Mouse (Mus musculus): Measurements from ENCODE around the gene Atp2a2.
"Not testable (repeated sequence)": the region's sequence is repeated elsewhere in the genome, so short reads cannot be mapped to it uniquely, and the experiment has no call there.

Atp2a2 gene

GRCm38 (mm10) chr5:122449946-122450345 lies 52.1 kb downstream of the Atp2a2 start:
- DNase-seq: no peak

GRCm38 (mm10) chr5:122448869-122449268 lies 53.2 kb downstream of the Atp2a2 start:
- DNase-seq: no peak

GRCm38 (mm10) chr5:122447857-122448256 lies 54.2 kb downstream of the Atp2a2 start:
- DNase-seq: no peak

- DNase-seq: no peak
These were observed 56.9 kb downstream of the Atp2a2 start for GRCm38 (mm10) chr5:122445051-122445610.

GRCm38 (mm10) chr5:122444492-122444891 lies 57.5 kb downstream of the Atp2a2 start:
- DNase-seq: no peak

GRCm38 (mm10) chr5:122440095-122440630 lies 61.9 kb downstream of the Atp2a2 start:
- no peak for DNase-seq

GRCm38 (mm10) chr5:122439400-122440094 lies 62.5 kb downstream of the Atp2a2 start:
- no peak for DNase-seq

GRCm38 (mm10) chr5:122434541-122434940 lies 67.5 kb downstream of the Atp2a2 start:
- DNase-seq: no peak

GRCm38 (mm10) chr5:122431221-122431620 lies 70.8 kb downstream of the Atp2a2 start:
- DNase-seq: no peak

- no peak for DNase-seq
These were observed 71.8 kb downstream of the Atp2a2 start for GRCm38 (mm10) chr5:122430036-122430775.

GRCm38 (mm10) chr5:122425550-122425949 lies 76.5 kb downstream of the Atp2a2 start:
- no peak for DNase-seq

GRCm38 (mm10) chr5:122423083-122423482 lies 78.9 kb downstream of the Atp2a2 start:
- DNase-seq: no peak

- peak; percentile 89 for DNase-seq
These were observed 79.7 kb downstream of the Atp2a2 start for GRCm38 (mm10) chr5:122422071-122422964.

- no peak for DNase-seq
These were observed 80.6 kb downstream of the Atp2a2 start, which contains the start of gene Anapc7 for GRCm38 (mm10) chr5:122421271-122422068. Gene Anapc7 (plus strand): TSS chr5:122421693.

- DNase-seq: not testable (repeated sequence)
These were observed 81.3 kb downstream of the Atp2a2 start for GRCm38 (mm10) chr5:122420676-122421075.

GRCm38 (mm10) chr5:122415465-122415864 lies 86.6 kb downstream of the Atp2a2 start:
- no peak for DNase-seq

- DNase-seq: no peak
These were observed 87.7 kb downstream of the Atp2a2 start for GRCm38 (mm10) chr5:122414351-122414750.

- no peak for DNase-seq
These were observed 89.2 kb downstream of the Atp2a2 start for GRCm38 (mm10) chr5:122412826-122413225.

GRCm38 (mm10) chr5:122411892-122412291 lies 90.1 kb downstream of the Atp2a2 start:
- DNase-seq: no peak

GRCm38 (mm10) chr5:122409692-122410645 lies 92.1 kb downstream of the Atp2a2 start:
- no peak for DNase-seq

All from right cerebral cortex, adult 18-20 months (tissue).